Mouse (Mus musculus): Measurements from ENCODE around the gene Cidec. TPM values are rescaled to one million over a fixed set of nuclear protein-coding genes. Genes with fewer than 3 reads are reported as not detected.

Cidec gene
- polyA plus RNA-seq, 1 experiment: 102 TPM

GRCm38 (mm10) chr6:113395501-113395900 is 40.1 kb downstream of the Cidec start:
- peaks cover 11% of the 10 kb centered on the region for H3K4me1 ChIP-seq (ENCODE audit: control insufficient read depth, insufficient read depth, low read length)
- H3K27ac ChIP-seq (ENCODE audit: insufficient read depth, low read depth, low read length): no peak overlapping the region
- H3K4me3 ChIP-seq (ENCODE audit: insufficient read depth, low read depth, low read length): no peak overlapping the region
- no peak for DNase-seq
- TF ChIP-seq POLR2A (IDR thresholded peaks at IDR 0.05; ENCODE audit: low read depth, low read length): no peak
- TF ChIP-seq CTCF (conservative IDR thresholded peaks at IDR 0.05; ENCODE audit: insufficient read depth, insufficient read length, low read depth, low read length): no peak
- no peaks in the 10 kb centered on the region for H3K36me3 ChIP-seq (ENCODE audit: control insufficient read depth, insufficient read depth, low read length)
- 95% methylated on average over 6 of the region's 6 CpGs for WGBS
- H3K27me3 ChIP-seq (replicated peaks; ENCODE audit: control insufficient read depth, insufficient read depth, low read length): no peaks in the 10 kb centered on the region

- peaks cover 13% of the 10 kb centered on the region for H3K4me1 ChIP-seq (ENCODE audit: control insufficient read depth, insufficient read depth, low read length)
- no peak overlapping the region for H3K27ac ChIP-seq (ENCODE audit: insufficient read depth, low read depth, low read length)
- no peak overlapping the region for H3K4me3 ChIP-seq (ENCODE audit: insufficient read depth, low read depth, low read length)
- no peaks in the 10 kb centered on the region for H3K36me3 ChIP-seq (ENCODE audit: control insufficient read depth, insufficient read depth, low read length)
- no peaks in the 10 kb centered on the region for H3K27me3 ChIP-seq (replicated peaks; ENCODE audit: control insufficient read depth, insufficient read depth, low read length)
- DNase-seq: no peak
- TF ChIP-seq CTCF (conservative IDR thresholded peaks at IDR 0.05; ENCODE audit: insufficient read depth, insufficient read length, low read depth, low read length): no peak
- no peak for TF ChIP-seq POLR2A (IDR thresholded peaks at IDR 0.05; ENCODE audit: low read depth, low read length)
- 79% methylated on average over 11 of the region's 11 CpGs for WGBS
Measured at GRCm38 (mm10) chr6:113394811-113395210, 40.7 kb downstream of the Cidec start.

- Histone ChIP-seq H3K36me3 (ENCODE audit: control insufficient read depth, insufficient read depth, low read length) (peaks cover 3% of the 10 kb centered on the region; the same call in 1 of the 2 replicates), H3K4me3 (ENCODE audit: insufficient read depth, low read depth, low read length) (no peak overlapping the region), H3K4me1 (ENCODE audit: control insufficient read depth, insufficient read depth, low read length) (peaks cover 13% of the 10 kb centered on the region), H3K27me3 (replicated peaks; ENCODE audit: control insufficient read depth, insufficient read depth, low read length) (no peaks in the 10 kb centered on the region), H3K27ac (ENCODE audit: insufficient read depth, low read depth, low read length) (no peak overlapping the region)
- DNase-seq: no peak
- TF ChIP-seq CTCF (conservative IDR thresholded peaks at IDR 0.05; ENCODE audit: insufficient read depth, insufficient read length, low read depth, low read length) (no peak), POLR2A (IDR thresholded peaks at IDR 0.05; ENCODE audit: low read depth, low read length) (no peak)
- WGBS: 84% methylated on average over 6 of the region's 6 CpGs
Measured at GRCm38 (mm10) chr6:113393951-113394350, 41.6 kb downstream of the Cidec start.

- H3K4me1 ChIP-seq (ENCODE audit: control insufficient read depth, insufficient read depth, low read length): peaks cover 13% of the 10 kb centered on the region
- peak; percentile 49 for DNase-seq
- no peak for TF ChIP-seq CTCF (conservative IDR thresholded peaks at IDR 0.05; ENCODE audit: insufficient read depth, insufficient read length, low read depth, low read length)
- TF ChIP-seq POLR2A (IDR thresholded peaks at IDR 0.05; ENCODE audit: low read depth, low read length): no peak
- H3K27ac ChIP-seq (ENCODE audit: insufficient read depth, low read depth, low read length): no peak overlapping the region
- 6% methylated on average over 51 of the region's 51 CpGs for WGBS
- H3K4me3 ChIP-seq (ENCODE audit: insufficient read depth, low read depth, low read length): peak overlapping the region; percentile 24
- no peaks in the 10 kb centered on the region for H3K27me3 ChIP-seq (replicated peaks; ENCODE audit: control insufficient read depth, insufficient read depth, low read length)
- peaks cover 5% of the 10 kb centered on the region for H3K36me3 ChIP-seq (ENCODE audit: control insufficient read depth, insufficient read depth, low read length)
Measured at GRCm38 (mm10) chr6:113392387-113393071, 43.0 kb downstream of the Cidec start.

- H3K4me1 ChIP-seq (ENCODE audit: control insufficient read depth, insufficient read depth, low read length): peaks cover 13% of the 10 kb centered on the region
- H3K36me3 ChIP-seq (ENCODE audit: control insufficient read depth, insufficient read depth, low read length): peaks cover 6% of the 10 kb centered on the region
- DNase-seq: no peak
- TF ChIP-seq CTCF (conservative IDR thresholded peaks at IDR 0.05; ENCODE audit: insufficient read depth, insufficient read length, low read depth, low read length): no peak
- TF ChIP-seq POLR2A (IDR thresholded peaks at IDR 0.05; ENCODE audit: low read depth, low read length): no peak
- WGBS: 26% methylated on average over 10 of the region's 10 CpGs
- H3K4me3 ChIP-seq (ENCODE audit: insufficient read depth, low read depth, low read length): peak overlapping the region; percentile 24
- no peaks in the 10 kb centered on the region for H3K27me3 ChIP-seq (replicated peaks; ENCODE audit: control insufficient read depth, insufficient read depth, low read length)
- H3K27ac ChIP-seq (ENCODE audit: insufficient read depth, low read depth, low read length): no peak overlapping the region
Measured at GRCm38 (mm10) chr6:113392015-113392386, 43.6 kb downstream of the Cidec start.

GRCm38 (mm10) chr6:113390715-113391114 is 44.8 kb downstream of the Cidec start:
- 65% methylated on average over 3 of the region's 3 CpGs for WGBS
- Histone ChIP-seq H3K4me1 (ENCODE audit: control insufficient read depth, insufficient read depth, low read length) (peaks cover 13% of the 10 kb centered on the region), H3K27me3 (replicated peaks; ENCODE audit: control insufficient read depth, insufficient read depth, low read length) (no peaks in the 10 kb centered on the region), H3K27ac (ENCODE audit: insufficient read depth, low read depth, low read length) (peak overlapping the region; percentile 65), H3K4me3 (ENCODE audit: insufficient read depth, low read depth, low read length) (no peak overlapping the region), H3K36me3 (ENCODE audit: control insufficient read depth, insufficient read depth, low read length) (peaks cover 6% of the 10 kb centered on the region)
- DNase-seq: peak; percentile 78
- no peak for TF ChIP-seq POLR2A (IDR thresholded peaks at IDR 0.05; ENCODE audit: low read depth, low read length)
- no peak for TF ChIP-seq CTCF (conservative IDR thresholded peaks at IDR 0.05; ENCODE audit: insufficient read depth, insufficient read length, low read depth, low read length)

- DNase-seq: no peak
- Histone ChIP-seq H3K27me3 (replicated peaks; ENCODE audit: control insufficient read depth, insufficient read depth, low read length) (no peaks in the 10 kb centered on the region), H3K27ac (ENCODE audit: insufficient read depth, low read depth, low read length) (0 out of 2 replicates have a peak within 1 kb of the TSS, but pooled peaks have one; percentile 18), H3K4me3 (ENCODE audit: insufficient read depth, low read depth, low read length) (no peak within 1 kb of the TSS), H3K4me1 (ENCODE audit: control insufficient read depth, insufficient read depth, low read length) (peaks cover 13% of the 10 kb centered on the region), H3K36me3 (ENCODE audit: control insufficient read depth, insufficient read depth, low read length) (peaks cover 11% of the 10 kb centered on the region)
- TF ChIP-seq POLR2A (IDR thresholded peaks at IDR 0.05; ENCODE audit: low read depth, low read length): no peak
- no peak for TF ChIP-seq CTCF (conservative IDR thresholded peaks at IDR 0.05; ENCODE audit: insufficient read depth, insufficient read length, low read depth, low read length)
- WGBS: 65% methylated on average over 8 of the region's 8 CpGs
Measured at GRCm38 (mm10) chr6:113388960-113389359, 46.6 kb downstream of the Cidec start, which contains the start of gene Ttll3. Gene Ttll3 (plus strand): TSS chr6:113389260.

All from kidney, adult 2 months (tissue).